Mouse (Mus musculus) frontal cortex, postnatal 14 days (tissue): ENCODE measurements at regions not wholly inside any gene's neighbourhood (a gene's known extent, or its start where the extent isn't known, plus 50 kb on each side); places are given as distances from the start of the nearest gene placed in this dataset.
"Not testable (repeated sequence)": the region's sequence is repeated elsewhere in the genome, so short reads cannot be mapped to it uniquely, and the experiment has no call there.

Experiments used
- DNase-seq, 2 experiments: peaks; one replicate each; pipeline ENCODE4 v3.0.0; 2022; ENCODE audit warnings: low spot score in 2 of 2

DNA sequence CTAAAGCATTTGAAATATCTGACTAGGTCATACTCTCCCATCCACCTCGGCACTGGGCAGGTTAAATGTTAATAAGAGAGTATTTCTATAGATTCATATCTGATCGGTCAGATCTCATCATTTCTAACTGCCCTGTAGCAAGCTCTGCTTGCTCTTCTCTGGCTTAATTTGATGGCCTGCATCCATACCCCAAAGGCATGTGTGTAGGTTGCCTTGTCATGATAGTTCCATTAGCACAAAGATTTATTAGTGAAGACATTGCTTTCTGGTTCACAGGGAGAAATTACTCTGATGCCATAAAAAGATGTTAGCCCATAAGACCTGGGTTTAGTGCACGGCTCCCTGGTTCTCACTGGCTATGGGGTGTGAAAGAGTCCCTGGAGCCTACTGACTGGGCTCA lies 232.3 kb downstream of the Lpin1 start:
- no peak for DNase-seq

DNA sequence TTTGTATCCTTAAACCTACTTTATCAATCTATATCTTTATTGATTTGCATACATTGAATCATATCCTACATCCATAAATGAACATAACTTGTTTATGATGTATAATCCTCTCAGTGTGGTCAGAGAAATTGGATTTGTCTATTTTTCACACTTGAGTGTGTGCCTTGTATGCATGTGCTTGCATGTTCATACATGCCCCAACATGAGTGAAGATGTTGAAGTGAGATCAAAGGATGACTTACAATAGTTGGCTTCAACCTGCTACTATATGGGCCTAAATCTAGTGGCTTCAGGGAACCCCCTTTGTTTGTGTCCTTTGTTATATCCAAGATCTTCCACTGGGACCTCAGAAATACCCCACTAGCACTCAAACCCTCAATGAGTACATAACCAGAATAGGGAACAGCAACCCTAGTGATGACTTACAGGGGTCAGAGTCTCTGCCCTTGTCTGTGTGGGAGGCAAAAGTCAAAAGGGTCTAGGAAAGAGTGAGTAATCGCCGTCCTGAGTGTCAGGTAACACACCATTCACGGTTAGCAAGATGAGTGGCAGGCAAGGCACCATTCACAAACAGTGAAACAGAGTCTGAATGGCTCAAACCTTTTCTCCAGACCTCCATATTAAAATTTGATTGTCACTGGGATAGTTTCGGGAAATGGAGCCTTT lies 236.3 kb downstream of the Lpin1 start:
- DNase-seq = no peak

DNA sequence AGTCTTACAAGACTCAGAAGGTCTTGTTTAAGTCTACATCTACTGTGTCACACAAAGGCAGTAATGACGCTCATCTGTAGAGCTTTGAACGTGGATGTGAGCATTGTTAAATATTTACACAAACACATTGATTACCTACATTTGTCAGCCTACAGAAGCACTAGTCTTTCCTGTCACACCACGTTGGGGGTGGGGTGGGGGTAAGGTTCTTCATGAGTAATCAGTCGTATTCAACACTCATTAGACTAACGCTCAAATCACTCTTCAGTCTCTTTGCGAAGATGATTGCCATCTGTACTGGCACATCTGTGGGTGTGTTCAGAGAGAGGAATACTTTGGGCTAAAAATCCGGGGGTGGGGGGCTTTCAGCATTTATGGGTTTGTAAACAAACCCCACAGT lies 240.7 kb downstream of the Lpin1 start:
- DNase-seq = no peak

DNA sequence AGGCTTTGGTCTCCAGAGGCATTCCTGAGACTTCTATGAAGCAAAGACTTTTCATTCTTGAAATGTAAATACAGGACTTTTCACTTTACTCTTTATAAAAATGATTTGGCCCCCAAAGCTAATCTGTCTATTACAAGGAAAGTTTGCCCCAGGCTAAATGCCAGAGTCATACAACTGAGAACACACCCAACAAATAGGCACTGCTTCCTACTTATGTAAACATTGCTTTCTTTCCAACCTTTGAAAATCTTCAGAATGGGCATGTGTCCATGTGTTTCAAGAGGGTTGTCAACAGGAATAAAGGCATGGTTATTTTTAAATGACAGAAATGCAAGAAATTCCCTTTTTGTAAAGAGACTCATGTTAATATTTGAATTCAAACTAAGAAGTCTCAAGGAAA lies 248.4 kb downstream of the Lpin1 start:
- DNase-seq = no peak

DNA sequence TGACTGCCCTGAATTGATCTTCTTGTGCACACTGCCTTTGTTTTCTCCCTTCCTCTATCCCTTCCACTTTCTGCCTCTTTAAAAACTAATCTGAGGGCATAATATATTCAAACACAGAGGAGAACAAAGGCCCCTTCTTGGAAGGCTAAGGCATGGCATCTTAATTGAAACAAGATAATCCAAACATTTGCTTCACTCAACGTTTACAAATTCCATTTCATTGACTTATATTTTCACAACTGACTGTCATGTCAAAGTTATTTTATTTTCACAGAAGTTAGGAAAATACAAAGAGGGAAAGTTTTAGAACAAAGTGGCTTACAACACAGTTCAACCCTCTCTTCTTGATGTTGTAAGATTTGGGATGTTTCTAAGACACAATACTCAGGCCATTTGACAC lies 251.9 kb downstream of the Lpin1 start:
- DNase-seq = no peak

DNA sequence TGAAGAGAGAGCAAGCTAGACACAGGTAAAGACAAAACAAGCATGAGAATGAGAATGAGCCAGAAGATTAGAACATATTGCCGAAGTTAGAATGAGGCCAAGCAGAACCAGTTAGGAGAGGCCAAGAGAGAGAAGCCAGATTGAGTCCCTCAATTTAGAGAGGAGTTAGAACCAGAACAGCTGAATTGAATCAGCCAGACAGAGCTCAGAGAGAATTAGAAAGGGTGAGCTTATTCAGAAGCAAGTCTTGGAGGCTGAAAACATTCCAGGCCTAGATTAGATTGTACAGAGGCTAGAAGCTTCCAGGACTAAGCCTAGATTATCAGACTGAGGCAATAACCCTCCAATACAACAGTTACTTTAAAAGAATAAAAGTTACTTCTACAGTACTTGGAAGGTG lies 256.1 kb downstream of the Lpin1 start:
- DNase-seq = no peak

DNA sequence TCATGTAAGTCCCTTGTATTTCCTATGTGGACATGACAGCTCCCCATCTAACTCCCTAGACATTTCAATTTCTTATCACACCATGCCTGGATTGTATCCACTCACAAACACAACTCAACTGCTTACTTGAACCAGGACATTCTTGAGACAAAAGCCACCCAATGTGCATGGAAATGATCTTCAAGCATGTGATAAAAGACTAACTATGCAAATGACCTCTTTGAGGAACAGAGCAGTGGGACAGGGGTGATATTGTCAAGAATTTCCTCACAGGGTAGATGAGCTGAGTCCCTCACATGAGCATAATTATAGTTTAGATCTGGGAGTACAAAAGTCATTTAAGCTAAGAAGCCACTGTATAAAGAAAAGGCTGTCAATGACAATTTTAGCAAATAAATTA lies 259.0 kb downstream of the Lpin1 start:
- no peak for DNase-seq

DNA sequence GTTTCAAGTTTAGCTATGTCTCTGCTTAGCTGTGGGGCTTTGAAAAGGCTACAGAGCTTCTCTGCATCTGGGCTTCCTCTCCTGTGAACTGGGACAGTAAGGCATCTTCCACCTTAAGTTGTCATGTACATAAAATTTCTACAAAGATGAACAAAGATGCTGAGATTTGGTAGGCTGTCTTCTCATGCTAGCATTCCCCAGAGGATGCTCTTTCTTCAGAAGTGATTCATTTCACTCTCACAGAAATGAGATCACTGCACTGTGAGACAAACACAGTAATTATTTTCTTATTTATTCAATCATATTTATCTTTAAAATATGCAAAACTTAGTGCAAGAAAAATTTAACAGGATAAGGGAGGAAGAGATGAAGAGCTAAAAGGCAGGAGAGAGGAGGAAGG lies 261.5 kb downstream of the Lpin1 start:
- no peak for DNase-seq

DNA sequence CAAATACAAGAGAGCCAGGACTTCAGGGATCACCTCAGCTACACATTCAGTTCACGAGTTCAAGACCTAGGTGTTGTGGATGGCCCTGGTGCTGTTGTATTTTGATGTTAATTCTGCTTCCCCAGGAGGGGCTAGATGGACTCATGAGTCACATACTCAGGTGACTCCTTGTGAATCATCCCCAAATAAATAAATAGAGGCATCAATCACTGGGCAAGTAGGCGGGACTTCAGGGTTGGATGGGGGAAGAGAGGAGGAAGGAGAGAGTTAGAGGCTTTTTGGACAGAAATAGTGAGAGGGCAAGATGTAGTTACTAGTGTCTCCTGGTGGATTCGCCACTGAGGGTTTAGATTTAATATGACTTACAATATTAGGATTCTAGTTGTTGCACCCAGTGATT lies 266.7 kb downstream of the Lpin1 start:
- DNase-seq = no peak

DNA sequence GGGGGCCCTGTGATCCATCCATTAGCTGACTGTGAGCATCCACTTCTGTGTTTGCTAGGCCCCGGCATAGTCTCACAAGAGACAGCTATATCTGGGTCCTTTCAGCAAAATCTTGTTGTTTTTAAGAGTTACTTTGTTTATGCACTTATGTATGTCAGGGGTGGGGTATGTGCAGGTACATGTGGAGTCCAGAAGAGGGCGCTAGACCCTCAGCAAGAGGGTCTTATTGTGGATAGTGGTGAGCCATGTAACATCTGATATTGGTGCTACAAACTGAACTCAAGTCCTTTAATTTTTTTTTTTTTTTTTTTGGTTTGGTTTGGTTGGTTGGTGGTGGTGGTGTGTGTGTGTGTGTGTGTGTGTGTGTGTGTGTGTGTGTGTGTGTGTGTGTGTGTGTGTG lies 268.7 kb downstream of the Lpin1 start:
- DNase-seq = not testable (repeated sequence)

DNA sequence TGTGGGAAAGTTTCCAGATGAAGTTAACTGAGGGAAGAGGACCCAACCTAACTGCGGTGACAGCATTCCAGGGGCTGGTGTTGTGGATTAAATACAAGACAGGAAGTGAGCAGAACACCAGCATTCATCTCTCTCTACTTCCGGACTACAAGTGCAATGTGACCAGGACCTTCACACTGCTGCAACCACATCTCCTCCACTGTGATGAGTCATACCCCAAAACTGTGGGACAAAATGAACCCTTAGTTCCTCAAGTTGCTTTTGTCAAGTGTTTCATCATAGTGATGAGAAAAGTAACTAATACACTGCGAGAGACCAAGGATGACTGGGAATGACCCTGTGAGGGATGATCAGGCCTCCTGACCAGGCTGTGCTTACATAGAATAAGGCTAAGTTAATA lies 279.3 kb downstream of the Lpin1 start:
- no peak for DNase-seq

DNA sequence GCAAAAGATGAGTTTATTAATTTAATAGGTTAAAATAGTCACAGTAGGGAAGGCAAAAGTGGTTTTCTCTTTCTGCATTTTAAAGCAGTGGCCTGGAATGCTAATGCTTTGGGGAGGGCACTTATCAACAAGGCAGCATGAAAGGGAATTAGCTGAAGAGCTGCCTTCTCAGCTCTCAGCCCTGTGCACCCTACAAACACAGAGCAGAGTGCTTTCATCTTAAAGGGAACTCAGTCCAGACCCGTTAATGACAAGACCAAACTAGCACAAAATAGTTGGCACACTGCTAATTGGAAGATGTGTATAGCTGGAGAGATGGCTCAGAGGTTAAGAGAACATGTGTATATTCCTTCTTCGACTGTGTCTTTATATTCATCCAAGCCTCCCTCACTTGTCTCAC lies 281.6 kb downstream of the Lpin1 start:
- DNase-seq = no peak

DNA sequence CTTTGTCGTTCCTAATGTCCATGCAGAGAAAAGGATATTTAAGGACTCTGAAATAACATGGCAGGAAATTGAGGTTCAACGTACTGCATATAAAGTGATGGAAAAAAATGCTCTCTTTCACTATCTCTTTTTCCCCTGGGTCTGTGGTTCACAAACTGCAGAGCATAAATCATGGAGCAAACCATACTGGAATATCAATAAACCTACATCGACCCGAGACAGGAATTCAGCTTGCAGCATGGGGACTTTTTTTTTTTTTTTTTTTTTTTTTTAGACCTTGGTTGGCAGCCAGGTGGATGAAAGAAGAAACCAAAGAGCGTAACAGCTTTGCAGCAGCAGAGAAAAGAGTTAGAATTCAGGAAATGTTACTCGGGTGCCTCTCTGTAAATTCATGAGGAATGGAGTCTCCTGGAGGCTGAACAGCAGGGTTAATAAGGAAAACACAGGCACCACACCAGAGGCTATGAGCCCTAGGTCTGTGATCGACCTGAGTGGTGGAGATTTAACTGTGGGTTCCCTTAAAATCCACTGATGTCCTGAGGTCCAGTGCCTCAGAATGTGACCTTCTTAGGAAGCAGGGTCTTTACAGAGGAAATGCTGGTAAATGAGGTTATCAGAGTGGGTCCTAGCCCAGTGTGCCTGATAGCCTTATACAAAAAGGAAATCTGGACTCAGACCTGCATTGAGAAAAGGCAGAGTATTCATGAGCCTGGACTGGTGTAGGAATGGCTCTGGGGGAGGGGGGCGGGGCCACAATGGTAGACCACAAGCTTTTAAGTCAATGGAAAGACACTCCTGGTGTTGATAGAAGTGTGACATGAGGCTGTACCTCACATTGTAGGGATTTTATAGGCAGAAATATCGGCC lies 290.0 kb downstream of the Lpin1 start:
- DNase-seq = no peak

DNA sequence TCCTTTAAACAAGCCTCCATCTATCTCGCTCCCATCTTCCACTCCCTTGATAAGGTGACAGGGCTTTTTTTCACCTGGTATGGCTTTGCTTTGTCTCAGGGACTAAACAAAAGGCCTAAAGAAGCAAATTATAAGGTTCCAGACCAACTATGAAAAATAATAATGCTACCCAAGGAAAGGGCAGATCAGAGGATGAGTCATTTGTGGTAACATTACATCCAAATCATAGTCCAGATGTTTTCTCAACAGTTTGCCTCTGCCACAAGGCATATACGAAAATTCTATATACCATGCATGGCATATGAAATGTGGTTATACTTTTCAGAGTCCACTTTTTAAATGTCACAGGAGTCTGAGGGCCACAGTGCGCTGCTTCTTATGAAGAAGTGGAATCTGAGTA lies 302.7 kb downstream of the Lpin1 start:
- DNase-seq = no peak

DNA sequence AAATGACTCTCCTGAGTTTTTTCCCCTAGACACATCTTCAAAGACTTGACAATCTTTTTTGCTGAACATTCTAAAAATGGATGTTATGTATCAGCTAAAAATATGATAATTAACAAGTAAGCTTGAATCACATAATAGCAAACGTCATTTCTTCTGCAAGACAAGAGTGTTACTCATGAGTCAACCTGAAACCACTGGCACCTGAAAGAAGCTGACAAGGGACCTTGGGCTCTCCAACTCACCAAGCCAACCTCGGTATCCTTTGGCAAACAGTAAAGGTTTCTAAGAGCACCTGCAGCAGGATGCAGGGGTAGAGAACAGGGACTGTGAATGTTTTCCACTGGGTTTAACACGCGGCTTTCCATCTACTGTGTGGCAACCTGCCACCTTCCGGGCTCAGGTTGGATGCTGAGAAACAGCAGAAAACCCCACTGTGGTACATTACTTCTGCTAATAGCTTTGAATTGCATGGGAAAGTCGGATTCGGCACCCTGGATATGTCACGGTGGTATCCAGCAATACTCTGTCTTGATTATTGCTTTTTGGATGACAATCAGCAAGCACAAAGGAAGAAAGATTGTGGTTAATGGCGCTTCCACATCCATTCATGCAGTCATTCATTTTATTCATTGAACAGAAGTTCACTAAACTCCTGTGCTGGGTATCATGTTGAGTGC lies 305.9 kb downstream of the Lpin1 start:
- DNase-seq = peak in 1 of 2 experiments; percentile 7

DNA sequence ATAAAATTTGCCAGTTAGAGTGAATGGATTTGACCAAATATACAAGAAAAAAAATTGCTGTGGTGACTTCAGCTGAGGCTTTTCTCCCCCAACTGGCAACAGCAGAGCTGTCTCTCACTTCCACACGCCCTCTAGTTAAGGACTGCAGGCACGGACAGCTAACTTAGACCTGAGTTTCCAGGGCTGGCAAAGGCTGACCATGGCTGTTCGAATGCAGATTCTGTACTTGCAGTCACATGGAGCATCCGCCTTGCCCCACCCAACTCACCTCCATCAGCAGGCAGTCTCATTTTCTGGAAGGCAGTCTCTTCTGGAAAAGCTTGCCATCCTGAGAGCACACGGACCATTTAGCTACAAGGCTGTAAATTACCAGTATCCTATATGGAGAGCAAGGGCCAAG lies 325.7 kb downstream of the Lpin1 start:
- no peak for DNase-seq

DNA sequence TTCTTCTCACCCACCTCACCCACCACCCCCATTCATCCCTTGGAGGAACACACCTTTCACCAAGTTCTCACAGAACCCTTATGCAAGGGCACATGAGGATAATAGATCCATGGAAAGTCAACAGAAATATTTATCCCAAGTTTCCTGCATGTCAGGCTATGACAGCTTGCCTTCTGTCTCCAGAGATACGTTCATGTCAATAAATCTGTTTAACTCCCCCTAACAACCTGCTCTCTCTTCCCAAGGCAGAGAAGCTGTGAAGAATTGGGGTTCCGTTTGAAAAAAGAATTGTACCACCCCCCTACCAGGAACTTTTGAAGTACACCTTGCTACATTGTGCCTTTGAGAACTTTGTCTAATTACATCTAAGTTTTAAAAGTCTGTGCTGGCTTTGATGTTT lies 331.6 kb downstream of the Lpin1 start:
- DNase-seq = no peak

DNA sequence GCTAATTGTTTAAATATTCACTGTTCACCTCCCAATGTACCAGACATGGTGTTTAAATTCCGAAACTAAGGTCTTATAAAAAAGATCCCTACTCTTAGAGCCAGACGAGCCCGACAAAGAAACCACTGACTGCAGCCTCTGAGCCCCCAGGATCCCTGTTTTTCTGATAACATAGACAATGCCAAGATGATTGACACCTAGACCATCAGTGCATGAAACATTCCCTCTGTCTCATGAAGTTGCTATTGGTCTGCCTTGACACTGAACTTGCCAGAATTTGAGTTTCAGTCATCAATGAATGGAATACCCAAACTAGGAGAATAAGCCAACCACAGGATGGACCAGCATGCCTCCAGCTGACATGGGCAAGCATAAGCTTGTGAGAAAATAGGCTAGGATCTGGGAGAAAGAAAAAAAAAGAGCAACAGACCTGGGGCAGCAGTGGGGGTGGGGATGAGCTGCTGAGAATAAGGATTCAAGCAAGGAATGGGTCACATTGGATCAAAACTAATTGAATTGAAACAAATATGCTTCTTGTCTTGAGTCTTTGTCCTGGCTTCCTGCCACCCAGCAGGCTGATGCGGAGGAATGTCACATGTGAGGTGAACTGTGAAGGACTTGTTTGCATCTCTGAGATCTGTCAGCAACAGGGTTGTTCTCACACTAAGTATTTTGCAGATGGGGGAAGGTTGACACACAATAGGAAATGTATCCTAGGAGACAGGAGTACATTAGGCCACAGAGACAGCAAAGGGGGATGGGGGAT lies 333.0 kb downstream of the Lpin1 start:
- no peak for DNase-seq

DNA sequence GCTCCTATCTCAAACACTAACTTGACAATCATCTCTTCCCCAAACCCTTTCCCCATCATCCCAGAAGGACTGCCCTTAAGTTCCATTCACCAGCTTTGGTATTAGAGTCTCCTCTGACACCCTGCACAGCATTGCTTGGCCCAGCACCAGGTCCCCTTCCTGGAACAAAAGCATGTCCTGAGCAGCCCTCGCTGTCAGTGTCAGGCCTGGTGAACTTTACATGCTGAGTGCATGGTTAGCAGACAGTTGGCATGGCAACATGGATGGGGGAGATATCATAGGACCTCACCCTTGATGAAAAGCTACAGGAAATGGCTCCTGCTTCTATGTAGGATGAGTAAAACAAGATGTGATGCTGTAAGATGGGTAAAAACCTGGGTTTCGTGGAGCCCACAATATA lies 333.6 kb downstream of the Lpin1 start:
- DNase-seq = no peak

DNA sequence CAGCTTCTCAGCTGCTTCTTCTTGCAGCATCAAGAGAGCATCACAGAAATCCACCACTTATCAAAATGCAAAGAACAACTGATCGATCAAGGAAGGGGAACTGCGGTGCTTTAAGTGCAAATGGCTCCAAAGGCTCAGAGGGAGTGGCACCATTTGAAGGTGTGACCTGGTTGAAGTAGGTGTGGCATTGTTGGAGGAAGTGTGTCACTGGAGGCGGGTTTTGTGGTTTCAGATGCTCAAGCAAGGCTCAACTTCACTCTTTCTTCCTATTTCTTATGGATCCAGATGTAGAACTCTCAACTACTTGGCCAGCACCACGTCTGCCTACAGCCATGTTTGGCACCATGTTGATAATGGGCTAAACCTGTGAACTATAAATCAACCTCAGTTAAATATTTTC lies 334.5 kb downstream of the Lpin1 start:
- DNase-seq = no peak

DNA sequence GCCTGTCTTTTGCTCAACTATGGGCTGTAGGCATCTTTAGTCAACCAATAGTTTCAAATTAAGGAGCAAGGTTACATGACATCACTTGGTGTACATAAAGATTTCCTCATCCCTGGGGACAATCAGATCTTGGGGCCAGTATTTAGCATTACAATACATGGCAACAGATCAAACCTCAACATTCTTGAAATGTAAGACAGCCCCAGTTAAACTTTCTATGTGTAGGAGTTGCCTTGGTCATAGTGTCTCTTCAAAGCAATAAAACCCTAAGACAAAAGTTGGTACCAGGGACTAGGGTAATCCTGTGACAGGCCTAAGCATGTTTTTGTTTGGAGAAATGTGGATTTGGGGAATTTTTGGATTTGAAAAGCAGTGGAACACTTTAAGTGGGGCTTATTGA lies 338.3 kb downstream of the Lpin1 start:
- no peak for DNase-seq

DNA sequence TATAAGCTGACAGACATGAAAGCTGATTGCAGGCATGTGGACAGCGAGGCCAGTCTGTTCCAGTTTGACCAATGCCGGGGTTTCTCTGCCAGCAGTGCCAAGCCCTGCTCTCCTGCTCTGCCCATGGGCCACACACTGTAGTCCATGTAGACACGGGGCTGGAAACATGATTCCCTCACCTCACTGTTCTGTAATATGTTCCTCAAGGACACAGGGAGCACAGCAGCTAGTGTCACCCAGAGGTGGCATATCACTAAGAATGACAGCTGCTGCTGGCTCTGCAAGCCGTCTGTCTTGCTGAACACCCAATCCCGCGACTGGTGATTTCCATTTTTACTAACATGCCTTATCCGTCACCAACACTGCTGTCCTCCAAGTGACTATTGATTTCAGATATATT lies 339.9 kb downstream of the Lpin1 start:
- DNase-seq = no peak
